Mouse (Mus musculus) retina, embryonic 14.5 days (tissue): ENCODE results near the gene S1pr4.

ENCODE experiments used
- DNase-seq: peaks from one replicate; pipeline ENCODE4 v3.0.0-alpha.2; 2015; ENCODE audit warnings: low spot score

Gene S1pr4

DNA sequence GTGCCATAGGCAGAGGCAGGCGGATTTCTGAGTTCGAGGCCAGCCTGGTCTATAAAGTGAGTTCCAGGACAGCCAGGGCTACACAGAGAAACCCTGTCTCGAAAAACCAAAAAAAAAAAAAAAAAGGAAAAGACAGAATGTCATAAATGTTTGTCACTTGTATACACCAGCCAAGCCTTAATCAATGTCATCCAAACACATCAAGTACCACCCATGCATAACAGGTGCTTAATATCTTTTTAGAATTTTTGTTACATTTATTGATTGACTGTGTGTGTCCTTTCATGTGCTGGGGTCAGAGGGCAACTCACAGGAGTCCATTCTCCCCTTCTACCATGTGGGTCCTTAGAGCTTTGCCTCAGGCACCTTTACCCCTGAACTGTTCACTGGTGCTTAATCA, at the start of gene S1pr4:
TSS of gene S1pr4 (minus strand) at position 101 of the 400 bp plus-strand sequence.
- DNase-seq = no peak

GRCm38 (mm10) chr10:81548944-81549343, 49.0 kb upstream of the S1pr4 start:
- DNase-seq = no peak

- DNase-seq = no peak
Observed at GRCm38 (mm10) chr10:81546788-81547571, 47.0 kb upstream of the S1pr4 start.

DNA sequence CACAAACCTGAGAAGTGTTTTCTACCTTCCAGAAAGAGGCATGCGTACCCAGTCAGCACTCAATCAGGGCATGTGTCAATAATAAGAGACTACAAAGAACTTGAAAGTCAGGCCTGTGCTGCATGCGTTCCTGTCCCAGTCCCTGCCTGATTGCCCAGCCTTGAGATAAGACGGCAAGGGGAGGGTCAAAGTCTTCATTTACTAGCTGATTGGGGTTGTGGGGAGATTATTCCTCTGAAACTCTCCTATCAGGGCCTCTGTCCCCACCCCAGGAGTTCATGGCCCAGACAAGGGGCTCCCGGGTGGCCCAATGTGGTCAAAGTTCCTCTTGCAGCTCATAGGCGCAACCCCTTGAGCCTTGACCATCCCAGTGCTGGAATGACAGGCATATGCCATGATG, 46.4 kb upstream of the S1pr4 start:
- DNase-seq = no peak

GRCm38 (mm10) chr10:81545161-81545747, 45.3 kb upstream of the S1pr4 start, which contains the start of gene Gna11:
Gna11 (minus strand) TSS chr10:81545190.
- peak; percentile 99 for DNase-seq

- peak; percentile 29 for DNase-seq
Observed at GRCm38 (mm10) chr10:81544296-81545160, 44.6 kb upstream of the S1pr4 start.

DNA sequence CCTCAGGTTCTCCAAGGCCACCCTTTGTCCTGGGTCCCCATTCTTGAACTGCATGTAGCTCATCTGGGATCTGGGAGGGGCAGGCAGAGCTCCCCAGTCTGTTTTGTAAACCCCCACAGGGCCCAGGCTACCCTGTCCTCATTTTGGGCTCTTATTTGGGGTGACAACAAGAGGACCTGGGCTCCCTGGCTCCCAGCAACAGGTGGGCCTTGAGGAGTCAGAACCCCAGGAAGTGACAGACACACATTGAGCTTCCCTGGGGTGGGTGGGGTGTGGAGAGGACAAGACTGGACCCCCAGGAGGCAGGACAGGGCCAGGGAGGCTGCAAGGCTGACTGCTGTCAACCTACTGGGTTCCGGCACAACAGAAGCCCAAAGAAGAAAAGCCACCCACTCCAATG, 43.7 kb upstream of the S1pr4 start:
- no peak for DNase-seq

DNA sequence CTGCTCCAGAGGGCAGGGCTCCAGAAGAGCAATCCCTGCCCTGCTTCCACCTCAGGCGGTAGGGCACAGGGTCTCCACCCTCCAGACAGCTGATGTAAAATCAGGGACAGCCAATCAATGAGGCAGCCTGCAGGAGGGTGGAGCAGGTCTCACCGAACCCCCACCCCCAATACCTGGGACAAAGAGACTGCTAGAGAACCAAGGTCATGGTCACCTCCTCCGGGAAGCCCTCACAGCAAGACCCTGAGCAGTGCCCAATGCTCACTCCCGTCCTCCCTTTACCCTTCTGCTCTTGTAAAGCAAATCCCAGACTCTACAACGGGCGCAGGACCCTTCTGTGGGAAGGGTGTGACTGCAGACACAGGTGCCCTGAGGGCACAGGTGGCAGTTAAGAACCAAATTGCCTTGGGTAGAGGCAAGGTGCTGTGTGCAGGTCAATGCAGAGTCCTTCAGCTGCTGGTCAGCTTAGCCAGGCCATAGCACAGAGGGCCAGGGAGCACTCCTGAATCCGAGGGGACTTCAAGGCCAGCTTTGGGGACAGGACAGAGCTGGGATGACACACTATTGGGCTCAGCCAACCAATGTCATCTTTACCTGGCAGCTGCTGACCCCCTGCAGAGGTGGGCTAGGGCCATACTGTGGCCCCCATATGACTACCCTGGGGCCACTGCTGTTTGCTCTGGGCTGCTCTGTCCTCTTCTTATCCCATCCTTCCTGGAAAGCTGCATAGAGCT, 43.0 kb upstream of the S1pr4 start:
- no peak for DNase-seq

- DNase-seq = no peak
Observed at GRCm38 (mm10) chr10:81541803-81542202, 41.9 kb upstream of the S1pr4 start.

- DNase-seq = no peak
Observed at GRCm38 (mm10) chr10:81541363-81541762, 41.4 kb upstream of the S1pr4 start.

DNA sequence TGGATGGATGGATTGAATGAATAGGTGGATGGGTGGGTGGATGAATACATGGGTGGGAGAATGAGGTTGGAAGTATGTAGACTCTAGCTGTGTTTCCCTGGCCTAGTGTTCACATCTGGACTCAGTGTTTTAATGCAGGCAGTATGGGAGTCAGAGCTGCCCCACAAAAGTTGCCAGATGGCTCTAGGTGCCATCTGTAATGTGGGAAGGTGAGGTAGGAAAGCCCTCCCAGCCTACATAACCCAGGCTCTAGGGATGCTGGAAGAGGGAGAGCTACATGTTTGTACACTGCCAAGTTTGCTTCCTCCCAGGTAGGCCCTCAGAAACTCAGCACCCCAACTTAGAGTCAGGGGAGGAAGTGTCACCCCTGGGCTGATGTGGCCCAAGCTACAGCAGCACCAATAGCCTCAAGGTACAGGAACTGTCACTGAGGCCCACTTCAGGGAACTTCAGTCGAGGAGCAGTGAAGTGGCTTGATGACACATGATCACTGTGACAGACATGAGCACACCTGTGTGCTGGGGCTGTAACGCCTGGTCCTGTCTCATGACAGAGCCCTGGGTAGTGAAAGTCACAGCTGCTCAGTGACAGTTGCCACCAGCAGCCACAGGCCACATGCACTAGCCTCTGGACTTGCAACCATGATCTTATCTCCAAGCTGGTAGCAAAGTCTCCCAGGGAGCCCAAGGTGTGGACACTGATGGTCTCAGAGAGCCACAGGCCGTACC, 38.6 kb upstream of the S1pr4 start:
- DNase-seq = no peak

GRCm38 (mm10) chr10:81537429-81537828, 37.5 kb upstream of the S1pr4 start:
- no peak for DNase-seq

- DNase-seq = no peak
Observed at GRCm38 (mm10) chr10:81536734-81537133, 36.8 kb upstream of the S1pr4 start.

DNA sequence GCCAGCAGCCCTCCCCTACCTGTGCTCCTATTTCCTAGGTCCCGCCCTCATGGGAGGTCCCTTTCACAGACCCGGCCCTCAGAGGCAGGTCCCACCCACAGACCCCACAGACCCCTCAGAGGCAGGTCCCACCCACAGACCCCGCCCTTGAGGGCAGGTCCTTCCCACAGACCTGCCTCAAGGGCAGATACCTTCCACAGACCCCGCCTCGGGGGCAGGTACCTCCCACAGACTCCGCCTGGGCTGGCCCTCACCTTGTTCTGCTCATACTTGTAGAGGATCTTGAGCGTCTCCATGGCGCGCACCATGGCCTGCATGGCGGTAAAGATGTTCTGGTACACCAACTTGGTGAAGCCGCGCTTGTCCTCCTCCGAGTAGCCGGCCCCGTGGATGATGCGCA, 34.9 kb upstream of the S1pr4 start:
- DNase-seq = no peak

DNA sequence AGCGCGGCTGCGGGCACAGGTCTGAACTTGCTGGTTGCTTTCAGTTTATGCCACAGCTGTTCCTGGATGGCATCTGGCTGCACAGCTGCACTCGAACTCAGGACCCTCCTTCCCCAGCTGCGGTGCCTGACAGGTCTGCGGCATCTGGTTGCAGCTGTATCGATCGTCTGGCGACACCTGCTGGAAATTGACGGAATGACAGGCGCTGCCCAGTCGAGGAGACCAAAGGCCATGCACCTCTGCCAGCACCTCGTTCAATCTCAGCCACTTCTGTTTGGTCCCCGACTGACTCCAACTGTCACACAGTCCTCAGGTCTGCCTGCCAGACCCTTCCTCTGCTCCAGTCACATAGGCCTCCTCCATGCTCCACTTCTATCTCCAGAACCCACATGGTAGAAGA, 26.8 kb upstream of the S1pr4 start:
- DNase-seq = peak; percentile 88

DNA sequence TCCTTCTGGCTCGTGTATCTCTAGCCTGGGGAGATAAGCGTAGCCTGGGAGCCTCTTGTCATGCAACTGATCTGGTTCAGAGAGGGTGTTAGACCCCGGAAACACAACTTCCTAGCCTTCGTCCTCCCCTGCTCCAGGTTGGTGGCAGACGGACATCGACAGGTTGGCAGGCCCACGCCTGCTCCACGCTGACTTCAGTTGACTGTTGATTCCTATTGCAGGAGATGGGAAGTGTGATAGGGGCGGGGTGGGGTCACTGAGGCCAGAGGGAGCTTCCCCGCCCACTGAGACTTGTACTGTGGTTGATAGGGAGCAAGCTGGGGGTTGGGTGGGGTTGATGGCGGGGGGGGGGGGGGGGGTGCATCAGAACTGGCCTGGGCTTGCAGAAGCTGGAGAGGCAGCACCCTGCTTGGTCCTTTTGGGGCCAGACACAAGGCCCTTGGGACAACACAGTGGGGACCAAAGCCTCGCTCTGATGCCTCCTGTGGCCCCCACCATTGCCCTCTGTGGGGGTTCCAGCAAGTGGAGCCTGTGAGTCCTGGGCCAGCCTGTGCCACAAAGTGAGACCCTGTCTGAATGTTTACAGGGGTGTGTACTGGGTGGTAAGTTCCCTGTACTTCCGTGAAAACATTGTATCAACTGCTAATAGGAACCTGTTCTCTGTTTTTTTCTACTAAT, 25.2 kb upstream of the S1pr4 start:
- DNase-seq = no peak

DNA sequence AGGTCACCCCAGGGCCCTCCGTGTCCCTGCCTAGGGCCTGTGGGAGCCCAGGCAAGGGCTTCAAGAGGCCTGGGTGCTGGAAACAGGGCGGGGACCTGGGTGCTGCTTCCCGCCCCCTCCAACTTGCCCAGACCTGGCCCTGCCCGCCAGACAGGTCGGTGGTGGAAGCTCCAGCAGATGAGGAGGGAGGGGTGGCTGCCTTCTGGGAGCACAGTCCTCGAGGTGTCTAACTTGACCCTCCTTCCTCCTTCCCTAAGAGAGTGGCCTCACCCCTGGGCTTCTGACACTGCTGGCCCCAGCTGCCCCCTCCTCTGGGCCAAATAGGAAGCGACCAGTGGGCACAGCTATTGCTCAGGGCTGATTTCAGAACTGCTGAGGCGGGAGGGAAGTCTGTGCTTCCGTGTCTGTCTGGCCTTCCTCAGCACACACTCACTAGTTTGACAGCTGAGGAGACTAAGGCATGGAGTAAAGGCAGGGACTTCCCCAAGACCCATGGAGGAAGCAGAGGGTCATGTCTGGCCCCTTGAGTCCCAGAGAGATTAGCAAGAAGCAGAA, 24.2 kb upstream of the S1pr4 start, which contains the start of gene Gna15:
TSS of gene Gna15 (minus strand) at position 175 of the 555 bp plus-strand sequence.
- no peak for DNase-seq

DNA sequence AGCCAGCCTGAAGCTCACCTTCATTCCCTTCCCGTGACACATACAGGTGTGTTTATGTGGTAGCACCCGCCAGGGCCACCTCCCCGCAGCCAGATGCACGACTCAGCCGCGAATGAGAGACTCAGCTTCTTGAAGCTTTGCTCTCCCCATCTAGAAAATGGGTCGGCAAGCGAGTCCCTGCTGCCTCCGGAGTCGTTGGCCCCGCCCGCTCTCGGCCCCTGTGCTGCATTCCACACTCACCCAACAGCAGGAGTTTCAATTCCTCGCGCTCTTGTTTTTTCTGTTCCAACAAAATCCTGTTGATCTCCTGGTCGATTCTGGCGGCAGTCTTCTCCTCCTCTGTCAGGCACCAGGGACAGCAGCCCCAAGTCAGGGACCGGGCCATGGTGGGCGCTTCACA, 23.6 kb upstream of the S1pr4 start:
- DNase-seq = no peak

DNA sequence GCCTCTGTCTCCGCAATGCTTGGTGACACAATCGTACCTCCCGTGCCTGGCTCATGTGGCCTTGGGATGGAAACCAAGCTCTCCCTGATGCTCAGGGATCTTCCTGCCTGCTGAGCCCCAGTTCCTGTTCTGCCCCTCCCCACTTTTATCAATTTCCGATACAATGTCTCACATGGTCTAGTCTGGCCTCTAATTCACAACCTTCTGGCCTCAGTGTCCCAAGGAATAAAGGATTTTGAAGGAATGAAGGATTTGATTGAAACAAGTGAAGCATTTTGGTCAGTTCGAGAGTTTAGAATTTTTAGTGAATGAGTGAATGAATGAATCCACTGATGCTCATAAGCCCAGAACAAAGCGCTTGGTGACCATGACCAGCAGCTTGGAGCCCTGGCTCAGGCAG, 23.2 kb upstream of the S1pr4 start:
- DNase-seq = no peak

DNA sequence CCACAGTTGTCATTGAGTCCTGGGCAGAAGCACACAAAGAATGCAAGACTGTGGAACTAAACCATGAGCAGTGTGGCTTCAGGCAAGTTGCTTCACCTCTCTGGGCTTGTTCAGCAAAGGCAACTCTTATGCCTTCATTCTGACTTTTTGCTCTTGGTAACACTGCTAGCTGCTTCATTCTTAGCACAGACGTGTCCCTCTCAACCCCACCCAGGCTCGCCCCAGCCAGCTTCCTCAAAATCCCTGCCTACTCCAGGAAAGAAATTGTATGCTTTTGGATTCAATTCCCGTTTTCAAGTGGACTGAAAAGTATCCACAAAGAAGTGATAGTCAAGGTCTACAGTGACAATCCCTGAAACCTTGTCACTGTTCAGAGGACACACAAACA, 20.0 kb upstream of the S1pr4 start:
- DNase-seq = no peak
